ENCODE assay signal across 23 mouse cellular contexts in genomic region chr4:136966493-136967390, GRCm38 (mm10). TPM values are rescaled to one million over a fixed set of nuclear protein-coding genes. Genes with fewer than 3 reads are reported as not detected.
DNase-seq lines count a peak whose midpoint lies in the region; ATAC-seq and TF ChIP-seq lines count a peak whose summit lies in the region.
"Had no signal": no experiment of that assay in that cellular context is flagged by ENCODE, and none has a peak within 500 bp of the region (broad histone marks: within the 10 kb centered on the region; RNA-seq: fewer than 3 reads in every experiment).

No protein-coding gene starts in this region.

- peaks cover 64% of the 10 kb centered on the region for H3K27me3 ChIP-seq in forebrain, embryonic 12.5 days
- no peaks in the 10 kb centered on the region; the same call in 1 of the 2 replicates for H3K27me3 ChIP-seq in forebrain, embryonic 11.5 days (ENCODE audit: control insufficient read depth, insufficient read depth, low read length)
- H3K27me3 ChIP-seq in kidney, adult 2 months (replicated peaks; ENCODE audit: control insufficient read depth, insufficient read depth, low read length): no peaks in the 10 kb centered on the region
- peaks cover 100% of the 10 kb centered on the region for H3K27me3 ChIP-seq in embryonic facial prominence, embryonic 10.5 days (replicated peaks; ENCODE audit: low read depth, poor library complexity, severe bottlenecking)
- H3K27me3 ChIP-seq in heart, embryonic 12.5 days (replicated peaks): peaks cover 100% of the 10 kb centered on the region

- ATAC-seq in forebrain, embryonic 12.5 days (ENCODE audit: low FRiP score): no peak
- no peak for ATAC-seq in forebrain, embryonic 11.5 days (replicated peaks; ENCODE audit: low FRiP score)
- ATAC-seq in heart, embryonic 12.5 days (ENCODE audit: insufficient number of reproducible peaks, low FRiP score): no peak
- ATAC-seq: lung, postnatal 0 days had no signal

- no peak overlapping the region for H3K4me2 ChIP-seq in forebrain, embryonic 12.5 days
- no peak overlapping the region for H3K4me2 ChIP-seq in forebrain, embryonic 11.5 days (ENCODE audit: low read depth, low read length, severe bottlenecking)
- no peak overlapping the region for H3K4me2 ChIP-seq in heart, embryonic 12.5 days
- H3K4me2 ChIP-seq: heart, embryonic 15.5 days; limb, embryonic 15.5 days; liver, embryonic 15.5 days; neural tube, embryonic 15.5 days had no signal

- peaks cover 88% of the 10 kb centered on the region for H3K4me1 ChIP-seq in forebrain, embryonic 12.5 days
- peaks cover 14% of the 10 kb centered on the region; the same call in 1 of the 2 replicates for H3K4me1 ChIP-seq in forebrain, embryonic 11.5 days (replicated peaks; ENCODE audit: control insufficient read depth, insufficient read depth, low read length)
- H3K4me1 ChIP-seq in kidney, adult 2 months (ENCODE audit: control insufficient read depth, insufficient read depth, low read length): no peaks in the 10 kb centered on the region
- H3K4me1 ChIP-seq in embryonic facial prominence, embryonic 10.5 days: peaks cover 78% of the 10 kb centered on the region
- peaks cover 4% of the 10 kb centered on the region for H3K4me1 ChIP-seq in heart, embryonic 12.5 days (replicated peaks)
- H3K4me1 ChIP-seq: liver, embryonic 15.5 days had no signal

- no peaks in the 10 kb centered on the region for H3K9me3 ChIP-seq in forebrain, embryonic 12.5 days
- H3K9me3 ChIP-seq in forebrain, embryonic 11.5 days (ENCODE audit: control insufficient read depth, low read length): no peaks in the 10 kb centered on the region
- no peaks in the 10 kb centered on the region for H3K9me3 ChIP-seq in embryonic facial prominence, embryonic 10.5 days
- H3K9me3 ChIP-seq in heart, embryonic 12.5 days (replicated peaks): no peaks in the 10 kb centered on the region
- H3K9me3 ChIP-seq: G1E; heart, embryonic 15.5 days; limb, embryonic 15.5 days; liver, embryonic 15.5 days; neural tube, embryonic 15.5 days had no signal

- no peak overlapping the region for H3K4me3 ChIP-seq in forebrain, embryonic 12.5 days (replicated peaks)
- no peak overlapping the region for H3K4me3 ChIP-seq in forebrain, embryonic 11.5 days (ENCODE audit: low read depth, low read length)
- H3K4me3 ChIP-seq in kidney, adult 2 months (ENCODE audit: insufficient read depth, low read depth, low read length): no peak overlapping the region
- no peak overlapping the region for H3K4me3 ChIP-seq in embryonic facial prominence, embryonic 10.5 days
- H3K4me3 ChIP-seq in heart, embryonic 12.5 days: no peak overlapping the region
- H3K4me3 ChIP-seq: heart, embryonic 15.5 days; layer of hippocampus, adult 2 months; limb, embryonic 15.5 days; liver, embryonic 15.5 days; neural tube, embryonic 15.5 days had no signal

- no peaks in the 10 kb centered on the region for H3K36me3 ChIP-seq in forebrain, embryonic 12.5 days (replicated peaks)
- no peaks in the 10 kb centered on the region for H3K36me3 ChIP-seq in forebrain, embryonic 11.5 days (ENCODE audit: control insufficient read depth, insufficient read depth, low read length)
- no peaks in the 10 kb centered on the region for H3K36me3 ChIP-seq in kidney, adult 2 months (ENCODE audit: control insufficient read depth, insufficient read depth, low read length)
- no peaks in the 10 kb centered on the region for H3K36me3 ChIP-seq in embryonic facial prominence, embryonic 10.5 days (replicated peaks)
- H3K36me3 ChIP-seq in heart, embryonic 12.5 days: no peaks in the 10 kb centered on the region
- H3K36me3 ChIP-seq: G1E; heart, embryonic 15.5 days; limb, embryonic 15.5 days; liver, embryonic 15.5 days; neural tube, embryonic 15.5 days had no signal

- no peak for DNase-seq in forebrain, embryonic 11.5 days (ENCODE audit: low spot score)
- DNase-seq in kidney, adult 2 months: peak; percentile 12
- DNase-seq in kidney, adult 18-20 months: no peak
- no peak for DNase-seq in embryonic facial prominence, embryonic 10.5 days (ENCODE audit: low spot score)
- peak; percentile 11 to 14 for DNase-seq in natural killer cell, adult 2 months (ENCODE audit: low spot score in 2 of 2)
- DNase-seq in frontal cortex, postnatal 36 days (ENCODE audit: low spot score in 2 of 2): no peak
- DNase-seq: adrenal gland, postnatal 25 days; cerebellum, adult 11-12 months; cerebellum, postnatal 25 days; gastrocnemius, postnatal 10 days; heart, adult 18-20 months; heart, postnatal 4 days; kidney, postnatal 10 days; layer of hippocampus, postnatal 36 days had no signal

- 33% methylated on average over 16 of the region's 16 CpGs for WGBS in forebrain, embryonic 12.5 days
- 42% methylated on average over 16 of the region's 16 CpGs for WGBS in forebrain, embryonic 11.5 days
- 28% methylated on average over 16 of the region's 16 CpGs for WGBS in kidney, adult 2 months
- 49% methylated on average over 16 of the region's 16 CpGs for WGBS in embryonic facial prominence, embryonic 10.5 days
- 34% methylated on average over 16 of the region's 16 CpGs for WGBS in heart, embryonic 12.5 days

- no peak overlapping the region for H3K9ac ChIP-seq in forebrain, embryonic 12.5 days
- H3K9ac ChIP-seq in forebrain, embryonic 11.5 days (ENCODE audit: low read length): no peak overlapping the region
- no peak overlapping the region for H3K9ac ChIP-seq in heart, embryonic 12.5 days
- H3K9ac ChIP-seq: heart, embryonic 15.5 days; limb, embryonic 15.5 days; liver, embryonic 15.5 days; neural tube, embryonic 15.5 days had no signal

- no peak for TF ChIP-seq POLR2A in kidney, adult 2 months (IDR thresholded peaks at IDR 0.05; ENCODE audit: low read depth, low read length)

- H3K27ac ChIP-seq in forebrain, embryonic 12.5 days: 0 out of 2 replicates have a peak overlapping the region, but pooled peaks have one; percentile 2
- no peak overlapping the region for H3K27ac ChIP-seq in forebrain, embryonic 11.5 days (ENCODE audit: low read depth, low read length)
- H3K27ac ChIP-seq in kidney, adult 2 months (ENCODE audit: insufficient read depth, low read depth, low read length): no peak overlapping the region
- 0 out of 2 replicates have a peak overlapping the region, but pooled peaks have one; percentile 45 for H3K27ac ChIP-seq in embryonic facial prominence, embryonic 10.5 days (replicated peaks)
- no peak overlapping the region for H3K27ac ChIP-seq in heart, embryonic 12.5 days (ENCODE audit: poor library complexity, severe bottlenecking)
- H3K27ac ChIP-seq: heart, embryonic 15.5 days; layer of hippocampus, adult 2 months; limb, embryonic 15.5 days; liver, embryonic 15.5 days; neural tube, embryonic 15.5 days had no signal

- no peak for TF ChIP-seq CTCF in kidney, adult 2 months (conservative IDR thresholded peaks at IDR 0.05; ENCODE audit: insufficient read depth, insufficient read length, low read depth, low read length)

RNA-seq across cellular contexts. Expression of gene Epha8, which starts 10.1 kb away (rescaled TPM):
- 1.3 and 1.8 TPM in 2 replicates for polyA plus RNA-seq in forebrain, embryonic 12.5 days (2016; fragmentation: Nextera tagmentation; extraction: Ambion mirVana)
- 0.72 and 0.77 TPM in 2 replicates for polyA plus RNA-seq in forebrain, embryonic 11.5 days (2014; fragmentation: Nextera tagmentation; extraction: Ambion mirVana)
- polyA plus RNA-seq in kidney, adult 2 months (2012; rRNA removed): 0.04 and 0.06 TPM in 2 replicates
- 0.88 and 1.1 TPM in 2 replicates for polyA plus RNA-seq in embryonic facial prominence, embryonic 10.5 days (2016; fragmentation: Nextera tagmentation; extraction: Ambion mirVana)
- polyA plus RNA-seq in heart, embryonic 12.5 days (2016; fragmentation: Nextera tagmentation; extraction: Ambion mirVana): 0.10 and 0.14 TPM in 2 replicates
- polyA plus RNA-seq: G1E had no signal

Comparison
In these comparisons a context has a peak if more than half of its experiments do, and no peak if none do; other contexts are left out.
1. H3K27ac ChIP-seq: peak in forebrain, embryonic 12.5 days (single experiment) and embryonic facial prominence, embryonic 10.5 days (single experiment); none in forebrain, embryonic 11.5 days (single experiment), kidney, adult 2 months (single experiment) and heart, embryonic 12.5 days (single experiment).
2. DNase-seq: peak in kidney, adult 2 months (single experiment) and natural killer cell, adult 2 months (2 of 2); none in forebrain, embryonic 11.5 days (single experiment), kidney, adult 18-20 months (single experiment), embryonic facial prominence, embryonic 10.5 days (single experiment) and frontal cortex, postnatal 36 days (0 of 2).